20 mouse cellular contexts compared by ENCODE assay signal in the genomic region with DNA sequence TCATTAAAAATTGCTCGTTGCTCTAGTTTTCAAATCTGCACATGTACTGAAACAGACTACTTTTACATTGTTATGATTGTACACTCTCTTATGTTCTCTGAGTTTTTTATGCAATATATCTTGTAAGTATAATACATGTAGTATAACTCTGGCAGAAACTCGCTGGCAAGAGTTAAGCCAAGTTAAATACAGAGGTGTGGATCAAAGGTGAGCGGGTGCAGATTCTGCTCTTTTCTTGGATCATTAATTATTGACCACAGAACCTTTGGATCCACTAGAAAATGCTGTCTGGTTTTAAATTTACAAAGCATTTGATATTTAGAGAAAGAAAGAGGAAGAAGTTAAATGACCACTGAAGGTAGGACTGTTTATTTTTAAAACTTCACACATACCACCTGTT. TPM values are rescaled to one million over a fixed set of nuclear protein-coding genes. Genes with fewer than 3 reads are reported as not detected.
"Had no signal": no experiment of that assay in that cellular context is flagged by ENCODE, and none has a peak within 500 bp of the region (broad histone marks: within the 10 kb centered on the region; RNA-seq: fewer than 3 reads in every experiment).

No protein-coding gene starts in this region.

- H3K36me3 ChIP-seq: hindbrain, embryonic 12.5 days; limb, embryonic 10.5 days had no signal

- H3K4me3 ChIP-seq: hindbrain, embryonic 12.5 days; left cerebral cortex, adult 2 months; limb, embryonic 10.5 days; liver, embryonic 12.5 days; lung, embryonic 15.5 days; megakaryocyte, embryonic 14.5 days; neural tube, embryonic 13.5 days; stomach, embryonic 15.5 days had no signal

- H3K4me2 ChIP-seq: hindbrain, embryonic 12.5 days; liver, embryonic 12.5 days; lung, embryonic 15.5 days; midbrain, embryonic 11.5 days; neural tube, embryonic 13.5 days; stomach, embryonic 15.5 days had no signal

- H3K9ac ChIP-seq: hindbrain, embryonic 12.5 days; liver, embryonic 12.5 days; lung, embryonic 15.5 days; neural tube, embryonic 13.5 days; stomach, embryonic 15.5 days had no signal

- DNase-seq: lung, postnatal 14 days; retina, postnatal 1 day; right cerebral cortex, postnatal 4 days; spleen, adult 18-20 months; thymus, postnatal 36 days had no signal

- H3K27me3 ChIP-seq: hindbrain, embryonic 12.5 days; liver, embryonic 12.5 days; lung, embryonic 15.5 days; megakaryocyte, embryonic 14.5 days; neural tube, embryonic 13.5 days; stomach, embryonic 15.5 days had no signal

- ATAC-seq: hindbrain, postnatal 0 days; liver, embryonic 12.5 days; midbrain, embryonic 16.5 days had no signal

- H3K4me1 ChIP-seq: hindbrain, embryonic 12.5 days; limb, embryonic 10.5 days; lung, embryonic 15.5 days; neural tube, embryonic 13.5 days had no signal

- H3K27ac ChIP-seq: hindbrain, embryonic 12.5 days; hindbrain, postnatal 0 days; left cerebral cortex, adult 2 months; limb, embryonic 10.5 days; liver, embryonic 12.5 days; lung, embryonic 15.5 days; neural tube, embryonic 13.5 days; stomach, embryonic 15.5 days had no signal

- H3K9me3 ChIP-seq: hindbrain, embryonic 12.5 days; limb, embryonic 10.5 days; liver, embryonic 12.5 days; lung, embryonic 15.5 days; megakaryocyte, embryonic 14.5 days; neural tube, embryonic 13.5 days; stomach, embryonic 15.5 days had no signal

RNA-seq across cellular contexts. Expression of a gene that starts 55.9 kb away (rescaled TPM):
- total RNA-seq: left cerebral cortex, adult 2 months had no signal
- polyA plus RNA-seq: large intestine, adult 2 months; limb, embryonic 10.5 days; liver, embryonic 12.5 days; liver, embryonic 16.5 days; macrophage; stomach, embryonic 15.5 days; thymus, postnatal 0 days had no signal
